Mouse (Mus musculus) stomach, postnatal 0 days (tissue): ENCODE measurements around the gene Cd164l2.

ENCODE experiments used
- CTCF ChIP-seq: IDR thresholded peaks from 2 replicates; pipeline ENCODE4 v1.5.1; 2016; ENCODE audit warnings: antibody characterized with exemption, low read depth, mild to moderate bottlenecking, moderate library complexity
- EP300 ChIP-seq: optimal IDR thresholded peaks from 2 replicates; pipeline ENCODE3; 2016; ENCODE audit warnings: antibody characterized with exemption

- TF ChIP-seq CTCF (no peak), EP300 (no peak)
These were observed at the start of gene Cd164l2, which contains the start of gene Gpr3 for GRCm38 (mm10) chr4:133211751-133212561.
